Mouse (Mus musculus) thymus, postnatal 36 days (tissue): ENCODE data around the gene Camk2b.

ENCODE experiments used
- DNase-seq, 2 experiments: peaks; one replicate each; pipeline ENCODE4 v3.0.0; 2022; ENCODE audit warnings: mixed read lengths in 2 of 2

The Camk2b gene

GRCm38 (mm10) chr11:5931947-5932346 lies 134.2 kb downstream of the Camk2b start:
- peak in 1 of 2 experiments; percentile 22 for DNase-seq

- no peak for DNase-seq
Observed at GRCm38 (mm10) chr11:5930578-5930977, 135.6 kb downstream of the Camk2b start.

- no peak for DNase-seq
Observed at GRCm38 (mm10) chr11:5926696-5927220, 139.4 kb downstream of the Camk2b start.

- DNase-seq: no peak
Observed at GRCm38 (mm10) chr11:5924699-5925098, 141.5 kb downstream of the Camk2b start.

GRCm38 (mm10) chr11:5920323-5920960 lies 145.7 kb downstream of the Camk2b start:
- DNase-seq: peak; percentile 16 to 33
